Mouse (Mus musculus) lung, embryonic 14.5 days (tissue): ENCODE measurements at regions not wholly inside any gene's neighbourhood (a gene's known extent, or its start where the extent isn't known, plus 50 kb on each side); places are given as distances from the start of the nearest gene placed in this dataset.
"Not testable (repeated sequence)": the region's sequence is repeated elsewhere in the genome, so short reads cannot be mapped to it uniquely, and the experiment has no call there.

Experiments
- ATAC-seq: fragments of 200-750 bp; cut with Nextera tagmentation; 2 replicates; pipeline ENCODE4 v1.8.0; 2017; ENCODE audit warnings: mild to moderate bottlenecking, moderate TSS enrichment, moderate library complexity; ENCODE audit not compliant: insufficient read depth
- DNase-seq: peaks from one replicate; pipeline ENCODE4 v3.0.0-alpha.2; 2015
- H3K27ac ChIP-seq: fragments of 300-500 bp; sonication (generic); 2 replicates; pipeline ENCODE4 v1.5.1; 2014; ENCODE audit warnings: low read depth, mild to moderate bottlenecking, moderate library complexity
- H3K27me3 ChIP-seq: fragments of 300-500 bp; sonication (generic); 2 replicates; pipeline ENCODE4 v1.6.1; 2014; ENCODE audit warnings: low read length, control low read depth; ENCODE audit not compliant: insufficient read depth
- H3K36me3 ChIP-seq: fragments of 300-500 bp; sonication (generic); 2 replicates; pipeline ENCODE4 v1.6.1; 2014; ENCODE audit warnings: control low read depth; ENCODE audit not compliant: insufficient read depth
- H3K4me1 ChIP-seq: fragments of 300-500 bp; sonication (generic); 2 replicates; pipeline ENCODE4 v1.6.1; 2014; ENCODE audit warnings: antibody characterized with exemption, control low read depth; ENCODE audit not compliant: insufficient read depth
- H3K4me2 ChIP-seq: fragments of 300-500 bp; sonication (generic); 2 replicates; pipeline ENCODE4 v1.6.1; 2014; ENCODE audit warnings: mild to moderate bottlenecking
- H3K4me3 ChIP-seq: fragments of 300-500 bp; sonication (generic); 2 replicates; pipeline ENCODE4 v1.5.1; 2014; ENCODE audit warnings: low read depth, low read length
- H3K9ac ChIP-seq: fragments of 300-500 bp; sonication (generic); 2 replicates; pipeline ENCODE4 v1.6.1; 2014
- H3K9me3 ChIP-seq: fragments of 300-500 bp; sonication (generic); 2 replicates; pipeline ENCODE4 v1.6.1; 2016; ENCODE audit warnings: low read depth, low read length, control low read depth
- CTCF ChIP-seq: IDR thresholded peaks from 2 replicates; pipeline ENCODE4 v1.5.1; 2016; ENCODE audit warnings: antibody characterized with exemption, low read depth
- WGBS: fragments of 180-500 bp; shearing (Covaris S2); extraction: QIAGEN DNeasy Blood & Tissue Kit; methylation state at CpG from one replicate; pipeline ENCODE4 v1.1.7; 2014; 5-methylcytosine and 5-hydroxymethylcytosine counted together

- peak; percentile 52 for DNase-seq
- 39% methylated on average over 2 of the region's 2 CpGs for WGBS
- no peak for TF ChIP-seq CTCF
Observed at GRCm38 (mm10) chr6:75089971-75090370, 1407.6 kb downstream of the Gm9008 start.

GRCm38 (mm10) chr6:75067758-75068157, 1429.8 kb downstream of the Gm9008 start:
- Histone ChIP-seq H3K9ac (no peak overlapping the region), H3K4me3 (no peak overlapping the region), H3K9me3 (no peaks in the 10 kb centered on the region), H3K4me1 (no peaks in the 10 kb centered on the region), H3K4me2 (no peak overlapping the region), H3K27me3 (no peaks in the 10 kb centered on the region), H3K36me3 (no peaks in the 10 kb centered on the region), H3K27ac (no peak overlapping the region)
- TF ChIP-seq CTCF = no peak
- DNase-seq (no peak), ATAC-seq (no peak)
- 75% methylated on average over 3 of the region's 3 CpGs for WGBS

More at GRCm38 (mm10) chr6:75089971-75090370, 1407.6 kb downstream of the Gm9008 start:
- Histone ChIP-seq H3K4me3 (no peak overlapping the region), H3K4me2 (no peak overlapping the region), H3K27me3 (no peaks in the 10 kb centered on the region), H3K4me1 (no peaks in the 10 kb centered on the region), H3K9me3 (no peaks in the 10 kb centered on the region), H3K9ac (no peak overlapping the region), H3K27ac (no peak overlapping the region), H3K36me3 (no peaks in the 10 kb centered on the region)
- ATAC-seq = no peak

- H3K27ac ChIP-seq = no peak overlapping the region
- no peak for TF ChIP-seq CTCF
- no peaks in the 10 kb centered on the region for H3K4me1 ChIP-seq
- H3K27me3 ChIP-seq = no peaks in the 10 kb centered on the region
- no peak overlapping the region for H3K4me2 ChIP-seq
- H3K9me3 ChIP-seq = no peaks in the 10 kb centered on the region
- no peak overlapping the region for H3K4me3 ChIP-seq
- ATAC-seq (no peak), DNase-seq (no peak)
- no peaks in the 10 kb centered on the region for H3K36me3 ChIP-seq
- no peak overlapping the region for H3K9ac ChIP-seq
Observed at GRCm38 (mm10) chr6:75042336-75043010, 1455.1 kb downstream of the Gm9008 start.

GRCm38 (mm10) chr6:75039451-75039850, 1458.1 kb downstream of the Gm9008 start:
- H3K4me2 ChIP-seq = no peak overlapping the region
- H3K4me3 ChIP-seq = no peak overlapping the region
- ATAC-seq (no peak), DNase-seq (no peak)
- WGBS = 86% methylated on average over 2 of the region's 2 CpGs
- H3K27ac ChIP-seq = no peak overlapping the region
- no peak overlapping the region for H3K9ac ChIP-seq
- no peaks in the 10 kb centered on the region for H3K4me1 ChIP-seq
- no peaks in the 10 kb centered on the region for H3K36me3 ChIP-seq
- H3K27me3 ChIP-seq = no peaks in the 10 kb centered on the region
- no peak for TF ChIP-seq CTCF
- no peaks in the 10 kb centered on the region for H3K9me3 ChIP-seq

- not testable (repeated sequence) for H3K4me3 ChIP-seq, H3K4me1 ChIP-seq, H3K36me3 ChIP-seq, H3K9ac ChIP-seq, ATAC-seq, H3K4me2 ChIP-seq, H3K27ac ChIP-seq, DNase-seq, H3K27me3 ChIP-seq, H3K9me3 ChIP-seq
- WGBS = 73% methylated on average over 1 of the region's 1 CpGs
Observed at GRCm38 (mm10) chr6:75037179-75037578, 1460.4 kb downstream of the Gm9008 start.
